8 mouse cellular contexts compared by ENCODE assay signal in genomic region chr5:111958226-111958625, GRCm38 (mm10).
DNase-seq lines count a peak whose midpoint lies in the region; ATAC-seq and TF ChIP-seq lines count a peak whose summit lies in the region.
"Had no signal": no experiment of that assay in that cellular context is flagged by ENCODE, and none has a peak within 500 bp of the region (broad histone marks: within the 10 kb centered on the region; RNA-seq: fewer than 3 reads in every experiment).

No protein-coding gene starts in this region.

- no peak overlapping the region for H3K9ac ChIP-seq in forebrain, embryonic 15.5 days (replicated peaks)
- H3K9ac ChIP-seq in kidney, postnatal 0 days (ENCODE audit: low read depth, low read length): no peak overlapping the region
- no peak overlapping the region for H3K9ac ChIP-seq in midbrain, embryonic 15.5 days
- H3K9ac ChIP-seq: liver, embryonic 14.5 days had no signal

- peak; percentile 81 for DNase-seq in adrenal gland, postnatal 14 days
- DNase-seq in cerebellum, adult 2 months: peak; percentile 37 to 51
- DNase-seq in kidney, postnatal 0 days (ENCODE audit: low spot score): peak; percentile 36
- DNase-seq in thymus, postnatal 0 days (ENCODE audit: low spot score): no peak
- no peak for DNase-seq in thymus, postnatal 25 days

- no peak for TF ChIP-seq POLR2A in cerebellum, adult 2 months (IDR thresholded peaks at IDR 0.05; ENCODE audit: borderline replicate concordance, insufficient read depth, low read length)

- H3K4me2 ChIP-seq in forebrain, embryonic 15.5 days (replicated peaks): peak overlapping the region; percentile 14; the same call in 1 of the 2 replicates
- no peak overlapping the region for H3K4me2 ChIP-seq in kidney, postnatal 0 days (ENCODE audit: low read length)
- H3K4me2 ChIP-seq in midbrain, embryonic 15.5 days: peak overlapping the region; percentile 35

- H3K36me3 ChIP-seq in forebrain, embryonic 15.5 days: no peaks in the 10 kb centered on the region
- no peaks in the 10 kb centered on the region for H3K36me3 ChIP-seq in kidney, postnatal 0 days (ENCODE audit: insufficient read depth, low read length)
- no peaks in the 10 kb centered on the region for H3K36me3 ChIP-seq in midbrain, embryonic 15.5 days (replicated peaks)

- no peaks in the 10 kb centered on the region for H3K27me3 ChIP-seq in cerebellum, adult 2 months (ENCODE audit: control insufficient read depth, insufficient read depth, low read length)
- H3K27me3 ChIP-seq in forebrain, embryonic 15.5 days: no peaks in the 10 kb centered on the region
- H3K27me3 ChIP-seq in kidney, postnatal 0 days (ENCODE audit: insufficient read depth, low read length): no peaks in the 10 kb centered on the region
- peaks cover 16% of the 10 kb centered on the region; the same call in 1 of the 2 replicates for H3K27me3 ChIP-seq in midbrain, embryonic 15.5 days (replicated peaks)

- peak overlapping the region; percentile 23 for H3K4me3 ChIP-seq in cerebellum, adult 2 months (replicated peaks; ENCODE audit: insufficient read depth, low read depth, low read length)
- no peak overlapping the region for H3K4me3 ChIP-seq in forebrain, embryonic 15.5 days
- H3K4me3 ChIP-seq in kidney, postnatal 0 days (replicated peaks; ENCODE audit: low read depth, low read length): no peak overlapping the region
- H3K4me3 ChIP-seq in midbrain, embryonic 15.5 days: no peak overlapping the region

- no peak for TF ChIP-seq CTCF in cerebellum, adult 2 months (IDR thresholded peaks at IDR 0.05; ENCODE audit: borderline replicate concordance, insufficient read depth, low read depth, low read length)
- no peak for TF ChIP-seq CTCF in kidney, postnatal 0 days (IDR thresholded peaks at IDR 0.05; ENCODE audit: low read depth)

- no peaks in the 10 kb centered on the region for H3K9me3 ChIP-seq in forebrain, embryonic 15.5 days
- no peaks in the 10 kb centered on the region for H3K9me3 ChIP-seq in kidney, postnatal 0 days (replicated peaks; ENCODE audit: low read length)
- H3K9me3 ChIP-seq in midbrain, embryonic 15.5 days: no peaks in the 10 kb centered on the region

- peaks cover 4% of the 10 kb centered on the region for H3K4me1 ChIP-seq in cerebellum, adult 2 months (ENCODE audit: control insufficient read depth, insufficient read depth, low read length)
- peaks cover 19% of the 10 kb centered on the region for H3K4me1 ChIP-seq in forebrain, embryonic 15.5 days
- H3K4me1 ChIP-seq in kidney, postnatal 0 days (replicated peaks; ENCODE audit: insufficient read depth, low read length): no peaks in the 10 kb centered on the region
- H3K4me1 ChIP-seq in midbrain, embryonic 15.5 days: peaks cover 12% of the 10 kb centered on the region; the same call in 1 of the 2 replicates

- H3K27ac ChIP-seq in cerebellum, adult 2 months (ENCODE audit: insufficient read depth, low read length): no peak overlapping the region
- H3K27ac ChIP-seq in forebrain, embryonic 15.5 days (replicated peaks): peak overlapping the region; percentile 39; the same call in 1 of the 2 replicates
- H3K27ac ChIP-seq in kidney, postnatal 0 days: no peak overlapping the region
- H3K27ac ChIP-seq in midbrain, embryonic 15.5 days: peak overlapping the region; percentile 23; the same call in 1 of the 2 replicates
- H3K27ac ChIP-seq: liver, embryonic 14.5 days had no signal

- ATAC-seq in forebrain, embryonic 15.5 days (replicated peaks): 0 out of 2 replicates have a peak, but pooled peaks have one; percentile 57
- ATAC-seq in kidney, postnatal 0 days (replicated peaks; ENCODE audit: low FRiP score, low read depth): no peak
- ATAC-seq in midbrain, embryonic 15.5 days (replicated peaks): no peak

- 8% methylated on average over 17 of the region's 17 CpGs for WGBS in cerebellum, adult 2 months
- WGBS in forebrain, embryonic 15.5 days: 20% methylated on average over 17 of the region's 17 CpGs
- 32% methylated on average over 17 of the region's 17 CpGs for WGBS in kidney, postnatal 0 days
- 23% methylated on average over 17 of the region's 17 CpGs for WGBS in midbrain, embryonic 15.5 days

Comparison
In these comparisons a context has a peak if more than half of its experiments do, and no peak if none do; other contexts are left out.
1. DNase-seq: peak in adrenal gland, postnatal 14 days (single experiment), cerebellum, adult 2 months (2 of 2) and kidney, postnatal 0 days (single experiment); none in thymus, postnatal 0 days (single experiment) and thymus, postnatal 25 days (single experiment).
2. H3K27ac ChIP-seq: peak in forebrain, embryonic 15.5 days (single experiment) and midbrain, embryonic 15.5 days (single experiment); none in cerebellum, adult 2 months (single experiment) and kidney, postnatal 0 days (single experiment).